Mouse (Mus musculus) limb, embryonic 10.5 days (tissue): ENCODE measurements around the gene Ankrd65. TPM values are rescaled to one million over a fixed set of nuclear protein-coding genes. Genes with fewer than 3 reads are reported as not detected.
"Not testable (repeated sequence)": the region's sequence is repeated elsewhere in the genome, so short reads cannot be mapped to it uniquely, and the experiment has no call there.

ENCODE experiments used
- DNase-seq: peaks from one replicate; pipeline ENCODE4 v3.0.0-alpha.2; 2017; ENCODE audit warnings: low spot score
- H3K27ac ChIP-seq: fragments of 300-500 bp; sonication (generic); 2 replicates; pipeline ENCODE4 v1.5.1; 2016; ENCODE audit warnings: mild to moderate bottlenecking
- H3K27me3 ChIP-seq: fragments of 300-500 bp; sonication (generic); 2 replicates; pipeline ENCODE4 v1.6.1; 2016; ENCODE audit warnings: low read depth, mild to moderate bottlenecking; ENCODE audit not compliant: poor library complexity, severe bottlenecking
- H3K36me3 ChIP-seq: fragments of 300-500 bp; sonication (generic); 2 replicates; pipeline ENCODE4 v1.6.1; 2016; ENCODE audit warnings: mild to moderate bottlenecking, moderate library complexity
- H3K4me1 ChIP-seq: fragments of 300-500 bp; sonication (generic); 2 replicates; pipeline ENCODE4 v1.6.1; 2016
- H3K4me3 ChIP-seq: fragments of 300-500 bp; sonication (generic); 2 replicates; pipeline ENCODE4 v1.5.1; 2016; ENCODE audit warnings: mild to moderate bottlenecking, moderate library complexity
- H3K9me3 ChIP-seq: fragments of 300-500 bp; sonication (generic); replicated peaks from 2 replicates; pipeline ENCODE4 v1.6.1; 2016; ENCODE audit warnings: mild to moderate bottlenecking
- WGBS: fragments of 180-500 bp; shearing (Covaris S2); methylation state at CpG from one replicate; pipeline ENCODE4 v1.1.7; 2016; 5-methylcytosine and 5-hydroxymethylcytosine counted together
- polyA plus RNA-seq: library from polyadenylated mRNA; unstranded; fragments of >200 nt; fragmentation: Nextera tagmentation; extraction: Ambion mirVana; gene quantifications from 2 replicates; pipeline ENCODE4 v1.2.1, GENCODE M21; 2016

Gene Ankrd65
- 0.18 TPM in 1 of 2 replicates, not detected in the other for polyA plus RNA-seq

- Histone ChIP-seq H3K36me3 (no peaks in the 10 kb centered on the region), H3K9me3 (no peaks in the 10 kb centered on the region), H3K27ac (no peak within 1 kb of the TSS), H3K27me3 (peaks cover 24% of the 10 kb centered on the region), H3K4me3 (no peak within 1 kb of the TSS), H3K4me1 (peaks cover 9% of the 10 kb centered on the region; the same call in 1 of the 2 replicates)
- no peak for DNase-seq
- 88% methylated on average over 3 of the region's 3 CpGs for WGBS
Measured at GRCm38 (mm10) chr4:155790021-155790489, at the start of gene Ankrd65. TSS of gene Ankrd65 (plus strand) at chr4:155790439.

GRCm38 (mm10) chr4:155740681-155741080, 49.6 kb upstream of the Ankrd65 start:
- Histone ChIP-seq H3K4me1 (peaks cover 18% of the 10 kb centered on the region), H3K36me3 (peaks cover 93% of the 10 kb centered on the region)
- not testable (repeated sequence) for H3K9me3 ChIP-seq, H3K4me3 ChIP-seq, H3K27ac ChIP-seq, DNase-seq, H3K27me3 ChIP-seq
- 90% methylated on average over 10 of the region's 10 CpGs for WGBS

GRCm38 (mm10) chr4:155742684-155743083, 47.6 kb upstream of the Ankrd65 start:
- H3K27ac ChIP-seq: no peak overlapping the region
- no peak overlapping the region for H3K4me3 ChIP-seq
- H3K36me3 ChIP-seq: peaks cover 99% of the 10 kb centered on the region
- peaks cover 9% of the 10 kb centered on the region for H3K4me1 ChIP-seq
- DNase-seq: no peak
- H3K27me3 ChIP-seq: no peaks in the 10 kb centered on the region
- 92% methylated on average over 5 of the region's 5 CpGs for WGBS
- H3K9me3 ChIP-seq: no peaks in the 10 kb centered on the region

GRCm38 (mm10) chr4:155744474-155744873, 45.8 kb upstream of the Ankrd65 start:
- WGBS: 94% methylated on average over 8 of the region's 8 CpGs

GRCm38 (mm10) chr4:155745136-155745535, 45.1 kb upstream of the Ankrd65 start:
- no peak overlapping the region for H3K4me3 ChIP-seq
- peaks cover 99% of the 10 kb centered on the region for H3K36me3 ChIP-seq
- H3K27ac ChIP-seq: no peak overlapping the region
- WGBS: 95% methylated on average over 5 of the region's 5 CpGs
- H3K27me3 ChIP-seq: no peaks in the 10 kb centered on the region
- DNase-seq: no peak
- no peaks in the 10 kb centered on the region for H3K4me1 ChIP-seq
- no peaks in the 10 kb centered on the region for H3K9me3 ChIP-seq

More at GRCm38 (mm10) chr4:155744474-155744873, 45.8 kb upstream of the Ankrd65 start:
- H3K36me3 ChIP-seq: peaks cover 99% of the 10 kb centered on the region
- H3K9me3 ChIP-seq: no peaks in the 10 kb centered on the region
- no peaks in the 10 kb centered on the region for H3K27me3 ChIP-seq
- no peak overlapping the region for H3K27ac ChIP-seq
- DNase-seq: no peak
- no peaks in the 10 kb centered on the region for H3K4me1 ChIP-seq
- H3K4me3 ChIP-seq: no peak overlapping the region

GRCm38 (mm10) chr4:155746036-155746548, 44.1 kb upstream of the Ankrd65 start:
- no peak for DNase-seq
- WGBS: 92% methylated on average over 8 of the region's 8 CpGs
- Histone ChIP-seq H3K9me3 (no peaks in the 10 kb centered on the region), H3K4me1 (no peaks in the 10 kb centered on the region), H3K36me3 (peaks cover 99% of the 10 kb centered on the region), H3K27ac (no peak overlapping the region), H3K4me3 (no peak overlapping the region), H3K27me3 (no peaks in the 10 kb centered on the region)

- 91% methylated on average over 17 of the region's 17 CpGs for WGBS
- H3K27me3 ChIP-seq: no peaks in the 10 kb centered on the region
- H3K9me3 ChIP-seq: no peaks in the 10 kb centered on the region
Measured at GRCm38 (mm10) chr4:155746575-155747490, 43.4 kb upstream of the Ankrd65 start.

GRCm38 (mm10) chr4:155757011-155757410, 33.2 kb upstream of the Ankrd65 start:
- no peak overlapping the region for H3K4me3 ChIP-seq
- peaks cover 28% of the 10 kb centered on the region for H3K4me1 ChIP-seq
- no peaks in the 10 kb centered on the region for H3K9me3 ChIP-seq
- DNase-seq: no peak
- no peak overlapping the region for H3K27ac ChIP-seq
- WGBS: 95% methylated on average over 12 of the region's 12 CpGs
- H3K27me3 ChIP-seq: no peaks in the 10 kb centered on the region
- peaks cover 64% of the 10 kb centered on the region for H3K36me3 ChIP-seq

More at GRCm38 (mm10) chr4:155746575-155747490, 43.4 kb upstream of the Ankrd65 start:
- no peak for DNase-seq
- Histone ChIP-seq H3K27ac (no peak overlapping the region), H3K4me1 (no peaks in the 10 kb centered on the region), H3K4me3 (no peak overlapping the region), H3K36me3 (peaks cover 99% of the 10 kb centered on the region)

- Histone ChIP-seq H3K9me3 (no peaks in the 10 kb centered on the region), H3K4me1 (peaks cover 32% of the 10 kb centered on the region), H3K4me3 (peak overlapping the region; percentile 85), H3K27ac (peak overlapping the region; percentile 83), H3K27me3 (no peaks in the 10 kb centered on the region), H3K36me3 (peaks cover 36% of the 10 kb centered on the region)
- no peak for DNase-seq
- 7% methylated on average over 10 of the region's 10 CpGs for WGBS
Measured at GRCm38 (mm10) chr4:155759862-155760612, 30.2 kb upstream of the Ankrd65 start.

GRCm38 (mm10) chr4:155760613-155761355, 29.5 kb upstream of the Ankrd65 start, which contains the start of gene Atad3a:
TSS of gene Atad3a (minus strand) at chr4:155761093.
- Histone ChIP-seq H3K9me3 (no peaks in the 10 kb centered on the region), H3K27me3 (no peaks in the 10 kb centered on the region), H3K4me1 (peaks cover 32% of the 10 kb centered on the region), H3K36me3 (peaks cover 29% of the 10 kb centered on the region), H3K27ac (peak within 1 kb of the TSS; percentile 83), H3K4me3 (peak within 1 kb of the TSS; percentile 85)
- peak; percentile 98 for DNase-seq
- under 1% methylated on average over 68 of the region's 68 CpGs for WGBS

GRCm38 (mm10) chr4:155761356-155762099, 28.7 kb upstream of the Ankrd65 start:
- DNase-seq: no peak
- peaks cover 32% of the 10 kb centered on the region for H3K4me1 ChIP-seq
- H3K36me3 ChIP-seq: peaks cover 21% of the 10 kb centered on the region
- 3% methylated on average over 28 of the region's 28 CpGs for WGBS
- peak overlapping the region; percentile 85 for H3K4me3 ChIP-seq
- peak overlapping the region; percentile 83 for H3K27ac ChIP-seq
- no peaks in the 10 kb centered on the region for H3K9me3 ChIP-seq
- no peaks in the 10 kb centered on the region for H3K27me3 ChIP-seq
